Mouse (Mus musculus) naive thymus-derived CD4-positive, alpha-beta T cell, adult 5 months (primary cell): ENCODE data around the gene Otop1. TPM values are rescaled to one million over a fixed set of nuclear protein-coding genes. Genes with fewer than 3 reads are reported as not detected.

Source experiments
- polyA plus RNA-seq: library from polyadenylated mRNA; unstranded; fragments of 100-300 nt; shearing (Covaris generic); gene quantifications from one replicate; pipeline ENCODE4 v1.2.1, GENCODE M21; 2017

Otop1 gene
- not detected for polyA plus RNA-seq

GRCm38 (mm10) chr5:38275771-38276170, at the start of gene Otop1:
TSS of gene Otop1 (plus strand) at chr5:38275972.

GRCm38 (mm10) chr5:38260107-38260682, 15.6 kb upstream of the Otop1 start, which contains the start of gene Tmem128:
TSS of gene Tmem128 (plus strand) at chr5:38260185.

GRCm38 (mm10) chr5:38318966-38319786, 43.4 kb downstream of the Otop1 start, which contains the start of gene Drd5:
TSS of gene Drd5 (plus strand) at chr5:38319367.

Other genes starting within 250 kb of the Otop1 start
- gene Stx18, start 237.2 kb upstream of the Otop1 start, polyA plus RNA-seq, result 28.4 TPM
- not detected for gene Nsg1, start 116.1 kb upstream of the Otop1 start, polyA plus RNA-seq
- gene Zbtb49, start 55.5 kb upstream of the Otop1 start, polyA plus RNA-seq, result 19.6 TPM
- gene Lyar, start 55.5 kb upstream of the Otop1 start, polyA plus RNA-seq, result 56.8 TPM
- 117 TPM for gene Tmem128, start 15.8 kb upstream of the Otop1 start, polyA plus RNA-seq
- not detected for gene Drd5, start 43.4 kb downstream of the Otop1 start, polyA plus RNA-seq
- gene Slc2a9, start 227.2 kb downstream of the Otop1 start, polyA plus RNA-seq, result 7.0 TPM